Mouse (Mus musculus) T-helper 1 cell (primary cell): ENCODE data around the gene Rapsn.

Experiments used
- in situ Hi-C: fragments of 300-600 bp; cut with MboI, MseI; formaldehyde crosslinking; loops from one replicate; pipeline ENCODE4 v1.15.1; 2025; ENCODE audit warnings: high pct_unique_total_duplicates

The Rapsn gene

DNA sequence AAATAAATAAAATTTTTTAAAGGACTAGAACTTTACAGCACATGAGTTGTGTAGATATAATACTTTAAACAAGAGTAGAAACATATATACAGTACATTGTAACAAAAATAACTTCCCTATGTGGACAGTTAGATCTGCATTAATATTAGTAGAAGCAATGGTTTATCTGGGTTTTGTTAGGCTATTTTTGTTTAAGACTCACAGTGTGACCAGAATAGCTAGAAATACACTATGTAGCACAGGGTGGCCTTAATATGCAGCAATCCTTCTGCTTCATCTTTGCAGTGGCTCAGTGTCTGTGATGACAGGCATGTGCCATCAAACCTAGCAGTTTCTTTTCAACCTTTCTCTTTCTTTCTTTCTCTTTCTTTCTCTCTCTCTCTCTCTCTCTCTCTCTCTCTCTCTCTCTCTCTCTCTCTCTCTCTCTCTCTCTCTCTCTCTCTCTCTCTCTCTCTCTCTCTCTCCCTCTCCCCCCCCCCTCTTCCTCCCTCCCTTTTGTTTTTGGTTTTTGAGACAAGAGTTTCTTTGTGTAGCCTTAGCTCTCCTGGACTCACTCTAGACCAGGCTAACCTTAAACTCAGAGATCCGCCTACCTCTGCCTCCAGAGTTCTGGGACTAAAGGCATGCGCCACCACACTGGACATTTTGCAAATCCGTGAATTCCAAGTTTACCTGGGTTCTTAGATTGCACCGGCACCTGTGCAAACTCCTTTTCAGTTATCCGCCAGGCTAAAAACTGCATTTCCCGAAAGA is 17.9 kb downstream of the Rapsn start:
- in situ Hi-C loops, result no loop called here

DNA sequence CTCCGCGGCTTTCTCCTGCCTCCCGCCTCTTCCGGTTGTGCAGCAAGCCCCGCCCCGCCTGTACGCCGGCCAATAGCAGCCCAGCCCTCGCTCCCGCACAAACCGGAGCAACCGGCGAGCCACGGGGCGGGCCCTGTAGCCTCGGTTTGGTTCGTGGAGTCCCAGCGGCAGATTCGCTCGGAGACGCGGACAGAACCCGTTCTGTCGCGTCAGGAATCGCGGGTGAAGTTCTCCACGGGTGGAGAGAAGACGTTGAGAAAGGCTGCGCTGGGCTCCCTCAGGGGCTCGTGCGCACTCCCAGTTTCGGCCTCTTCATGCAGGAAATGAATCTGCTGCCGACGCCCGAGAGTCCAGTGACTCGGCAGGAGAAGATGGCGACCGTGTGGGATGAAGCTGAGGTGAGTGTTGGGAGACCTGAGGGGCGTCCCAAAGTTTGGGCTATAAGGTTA is 18.5 kb downstream of the Rapsn start, which contains the start of gene Psmc3:
TSS of gene Psmc3 (plus strand) at position 76 of the 449 bp plus-strand sequence.
- in situ Hi-C loops, result no loop called here

DNA sequence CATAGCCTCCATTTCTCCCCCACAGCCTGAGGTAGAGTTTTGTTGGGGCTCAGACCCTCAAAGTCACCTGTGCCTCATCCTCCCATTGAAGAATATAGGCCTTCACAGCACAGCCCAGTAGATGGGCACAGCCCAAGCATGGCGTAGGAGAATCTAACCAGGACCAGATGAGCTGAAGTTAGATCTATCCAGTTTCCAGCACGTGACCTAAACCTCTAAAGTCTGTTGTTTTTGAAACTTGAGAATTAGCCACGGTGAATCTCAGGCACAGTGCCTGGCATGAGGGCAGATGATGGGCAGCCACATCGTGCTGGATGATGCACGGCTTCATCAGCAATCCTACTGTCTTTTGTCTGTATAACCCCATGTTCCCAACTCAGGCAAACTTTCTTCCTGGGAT is 23.0 kb downstream of the Rapsn start:
- in situ Hi-C loops, result no loop called here

DNA sequence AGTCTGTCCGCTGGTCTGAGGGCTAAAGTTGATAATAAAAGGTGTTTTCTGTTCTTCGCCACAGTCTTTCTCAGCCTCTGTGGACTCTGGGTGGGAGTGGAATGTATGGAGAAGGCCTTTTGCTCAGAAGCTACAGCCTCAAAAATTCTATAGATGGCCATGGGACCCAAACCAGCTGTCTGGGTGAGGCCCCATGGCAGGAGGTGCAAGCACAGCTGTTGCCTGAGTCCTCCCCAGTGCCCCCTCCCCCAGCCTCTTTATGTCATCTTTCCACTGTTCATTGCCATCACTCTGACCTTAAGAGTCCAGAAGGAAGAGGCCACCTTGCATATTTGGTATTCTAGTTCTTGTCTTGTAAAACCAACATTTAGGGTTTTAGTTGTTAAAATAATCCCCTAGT is 24.0 kb downstream of the Rapsn start:
- in situ Hi-C loops, result no loop called here

DNA sequence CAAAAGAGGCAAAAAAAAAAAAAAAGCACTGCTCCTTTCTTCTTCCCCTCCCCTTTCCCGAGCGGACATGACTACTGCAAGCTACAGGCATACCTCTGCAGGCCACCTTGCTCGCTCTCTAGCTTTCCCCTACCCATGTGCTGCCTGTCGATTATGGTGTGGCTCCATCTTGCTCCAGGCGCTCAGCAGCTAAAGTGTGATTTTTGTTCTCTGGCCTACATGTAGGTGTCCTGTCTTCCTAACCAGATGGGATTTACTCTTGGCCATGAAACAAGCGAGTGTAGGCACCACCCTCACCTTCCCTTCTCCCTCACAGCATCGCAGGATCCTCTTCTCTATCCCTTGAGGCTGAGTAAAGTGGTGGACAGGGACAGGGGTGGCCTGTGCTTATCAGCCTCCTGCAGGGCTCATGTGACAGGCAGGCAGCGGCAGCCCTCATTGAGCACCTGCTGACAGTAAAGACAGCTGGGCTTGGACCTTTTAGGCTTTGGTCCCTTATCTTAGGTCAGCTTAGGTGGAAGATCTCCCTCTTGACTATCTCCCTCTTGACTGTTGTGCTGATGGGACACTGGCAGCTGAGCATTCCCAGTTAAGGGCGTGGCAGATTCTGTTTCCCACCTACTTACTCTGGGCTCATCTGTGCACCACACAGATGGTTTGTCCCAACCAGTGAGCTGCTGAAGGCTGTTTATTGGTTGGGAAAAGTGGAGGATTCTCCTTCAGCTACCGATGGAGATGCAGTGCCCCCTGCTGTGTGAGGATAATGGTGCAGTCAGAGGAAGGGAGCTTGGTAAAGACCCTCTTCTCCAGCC is 25.3 kb downstream of the Rapsn start:
- in situ Hi-C loops, result loop anchor here (5.0 kb wide), 1 partner anchor 37 kb away; no protein-coding TSS in a partner anchor

DNA sequence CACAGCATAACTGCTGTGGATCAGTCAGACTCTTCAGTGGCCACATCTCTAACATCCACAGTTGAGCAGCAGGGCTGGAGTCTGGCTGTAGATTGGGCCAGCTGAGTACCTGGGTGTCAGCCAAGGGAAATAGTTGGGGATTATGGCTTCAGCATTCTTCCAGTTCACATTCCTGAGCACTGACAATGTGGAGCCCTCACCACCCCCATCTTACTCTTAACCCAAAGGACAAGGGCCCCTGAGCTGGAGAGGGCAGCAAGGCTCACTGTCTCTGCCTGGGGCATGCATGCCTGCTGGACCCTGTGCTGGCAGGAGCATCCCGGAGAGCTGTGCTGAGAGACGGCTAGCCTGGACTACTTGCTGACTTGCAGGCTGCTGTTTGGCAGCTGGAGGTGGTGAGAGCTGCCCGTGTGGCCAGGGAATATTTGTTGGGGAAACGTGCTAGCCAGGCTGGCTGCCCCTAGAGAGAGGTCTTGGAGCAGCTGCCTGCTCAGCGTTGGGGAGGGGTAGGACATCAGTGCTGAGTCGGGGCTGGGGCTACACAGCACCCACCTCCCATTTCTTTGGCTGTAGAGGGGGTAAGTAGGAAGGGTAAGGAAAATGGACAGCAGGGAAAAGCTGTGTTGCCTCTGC is 26.5 kb downstream of the Rapsn start:
- in situ Hi-C loops, result loop anchor here (5.0 kb wide), 1 partner anchor 35 kb away; no protein-coding TSS in a partner anchor

DNA sequence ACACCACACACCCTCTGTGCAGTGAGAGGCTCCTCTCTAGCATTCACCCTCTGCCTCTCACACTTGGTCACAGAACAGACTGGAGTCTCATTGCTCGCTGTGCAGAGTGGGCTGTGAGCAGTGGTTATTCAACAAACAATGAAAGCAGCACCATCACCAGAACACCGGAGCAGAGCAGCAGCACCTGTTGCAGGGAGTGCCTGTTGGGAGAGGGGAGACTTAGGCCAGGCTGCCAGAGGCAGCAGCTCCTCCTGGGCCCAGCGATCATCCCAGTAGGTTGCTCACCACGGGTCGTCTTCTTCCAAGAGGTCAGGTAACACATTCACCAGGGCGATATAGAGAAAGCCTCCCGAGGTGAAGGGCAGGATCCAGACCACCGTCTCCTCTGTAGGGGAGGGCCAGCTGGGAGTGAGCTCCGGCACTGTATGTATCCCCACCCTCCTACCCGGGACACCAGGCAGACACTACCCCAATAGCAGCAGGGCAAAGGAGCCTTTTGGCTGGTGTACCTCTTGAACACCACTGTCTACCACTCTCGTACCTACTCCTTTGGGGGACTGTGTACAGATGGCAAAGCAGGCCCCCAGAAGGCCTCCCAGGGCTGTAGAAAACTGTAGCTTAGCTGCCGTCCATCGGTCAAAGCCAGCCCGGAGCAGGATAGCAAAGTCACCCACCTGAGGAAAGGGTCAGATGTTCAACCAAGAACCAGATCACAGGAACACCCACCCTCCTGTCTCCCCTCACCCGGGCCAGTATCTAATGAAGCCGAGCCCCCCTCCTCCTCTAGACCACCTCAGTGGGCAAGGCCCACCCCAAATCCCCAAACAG is 27.6 kb downstream of the Rapsn start:
- in situ Hi-C loops, result loop anchor here (5.0 kb wide), 1 partner anchor 34 kb away; no protein-coding TSS in a partner anchor

DNA sequence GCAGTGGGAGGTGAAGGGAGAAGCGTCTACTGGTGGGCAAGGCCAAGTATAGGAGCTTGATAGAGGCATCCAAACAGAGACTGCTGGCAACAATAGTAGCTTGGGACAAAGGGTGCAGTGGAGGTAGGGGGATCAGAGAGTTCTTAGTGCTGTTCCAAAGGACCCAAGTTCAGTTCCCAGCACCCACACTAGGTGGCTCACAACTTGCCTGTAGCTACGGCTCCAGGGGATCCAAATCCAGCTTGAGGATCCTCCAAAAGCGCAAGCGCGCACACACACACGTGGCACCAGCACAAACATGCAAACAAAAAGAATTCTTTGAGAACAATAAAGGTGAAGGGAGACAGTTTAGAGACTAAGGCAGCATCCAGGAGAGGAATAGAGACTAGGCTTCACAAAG is 28.8 kb downstream of the Rapsn start:
- in situ Hi-C loops, result loop anchor here (5.0 kb wide), 1 partner anchor 33 kb away; no protein-coding TSS in a partner anchor

DNA sequence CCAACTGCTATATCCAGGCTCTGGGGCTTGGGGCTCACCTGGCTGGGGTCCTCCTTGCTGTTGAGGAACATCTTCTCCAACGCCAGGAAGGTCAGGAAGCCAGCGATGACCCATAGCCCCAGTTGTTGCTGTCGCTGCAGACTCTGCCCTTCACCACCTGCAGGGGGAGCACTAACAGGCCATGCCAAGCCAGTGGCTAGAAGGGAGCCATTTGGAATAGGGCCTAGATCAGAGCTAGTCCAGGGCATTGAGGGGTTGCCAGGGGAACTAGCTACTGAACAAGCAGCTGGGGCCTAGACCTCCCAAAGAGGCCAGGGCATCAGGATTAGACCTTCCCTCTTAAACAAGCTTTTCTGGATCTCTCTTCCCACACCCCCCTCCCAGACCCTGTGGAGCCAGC is 30.1 kb downstream of the Rapsn start:
- in situ Hi-C loops, result no loop called here

DNA sequence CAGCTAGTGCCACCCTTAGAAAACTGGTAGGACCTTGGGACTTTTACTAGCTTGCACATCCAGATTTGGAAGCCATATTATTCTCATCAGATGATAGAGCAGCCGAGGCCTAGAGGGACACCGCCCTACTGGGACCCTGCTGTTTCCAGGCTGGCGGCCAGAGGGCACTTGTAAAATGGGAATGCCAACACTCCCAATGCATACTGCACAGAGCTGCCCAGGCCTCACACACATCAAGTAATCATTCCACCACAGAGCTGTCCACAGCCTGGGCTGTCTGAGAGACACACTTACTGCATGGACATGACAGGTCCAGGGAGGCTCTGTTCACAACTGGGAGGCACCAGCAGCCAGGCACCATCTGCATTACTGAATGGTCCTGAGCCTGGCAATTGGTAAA is 31.0 kb downstream of the Rapsn start:
- in situ Hi-C loops, result no loop called here

DNA sequence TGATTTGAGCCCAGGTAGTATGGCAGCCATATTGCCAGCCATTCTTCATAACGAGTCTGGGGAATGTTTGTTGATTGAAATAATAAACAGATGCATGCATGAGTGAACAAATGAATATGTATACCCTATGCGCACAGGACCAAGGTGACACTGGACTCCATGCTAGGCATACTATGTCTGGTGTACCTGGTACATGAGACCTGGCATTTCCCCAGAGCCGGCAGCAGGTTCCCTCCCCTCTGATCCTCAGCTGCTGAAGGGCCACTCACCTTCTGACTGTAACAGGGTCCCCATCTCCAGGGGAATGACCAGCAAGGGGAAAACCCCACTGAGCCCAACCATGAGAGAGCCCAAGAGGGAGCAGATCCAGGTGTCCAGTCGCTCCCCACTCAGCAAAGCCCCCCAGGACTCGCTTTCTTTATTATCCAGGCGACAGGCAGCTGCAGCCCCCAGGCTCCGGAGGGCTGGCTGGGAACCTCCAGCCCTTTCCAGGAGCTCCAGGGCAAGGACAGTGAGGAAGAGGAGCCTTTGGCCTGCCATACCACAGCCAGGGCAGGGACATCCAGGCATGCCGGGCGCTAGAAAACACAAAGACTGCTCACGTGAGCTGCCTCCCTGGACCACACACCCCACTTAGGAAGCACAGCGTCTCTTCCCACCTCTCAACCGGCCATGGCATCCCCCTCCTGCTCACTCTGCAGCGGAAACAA is 32.9 kb downstream of the Rapsn start:
- in situ Hi-C loops, result no loop called here

DNA sequence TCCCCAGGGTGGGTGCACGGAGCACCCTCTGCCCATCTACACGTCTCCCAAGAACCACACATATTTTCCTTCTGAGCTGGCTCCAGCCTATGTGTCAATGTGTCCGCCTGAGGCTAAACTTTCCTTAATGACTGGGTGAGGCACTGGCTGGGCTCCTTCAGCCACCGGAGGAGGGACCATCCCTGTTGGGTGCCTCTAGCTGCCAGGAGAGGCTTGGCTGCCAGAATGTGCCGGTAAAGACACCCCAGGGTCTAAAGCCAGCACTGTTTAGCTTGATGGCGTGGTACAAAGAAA is 33.4 kb downstream of the Rapsn start:
- in situ Hi-C loops, result no loop called here

DNA sequence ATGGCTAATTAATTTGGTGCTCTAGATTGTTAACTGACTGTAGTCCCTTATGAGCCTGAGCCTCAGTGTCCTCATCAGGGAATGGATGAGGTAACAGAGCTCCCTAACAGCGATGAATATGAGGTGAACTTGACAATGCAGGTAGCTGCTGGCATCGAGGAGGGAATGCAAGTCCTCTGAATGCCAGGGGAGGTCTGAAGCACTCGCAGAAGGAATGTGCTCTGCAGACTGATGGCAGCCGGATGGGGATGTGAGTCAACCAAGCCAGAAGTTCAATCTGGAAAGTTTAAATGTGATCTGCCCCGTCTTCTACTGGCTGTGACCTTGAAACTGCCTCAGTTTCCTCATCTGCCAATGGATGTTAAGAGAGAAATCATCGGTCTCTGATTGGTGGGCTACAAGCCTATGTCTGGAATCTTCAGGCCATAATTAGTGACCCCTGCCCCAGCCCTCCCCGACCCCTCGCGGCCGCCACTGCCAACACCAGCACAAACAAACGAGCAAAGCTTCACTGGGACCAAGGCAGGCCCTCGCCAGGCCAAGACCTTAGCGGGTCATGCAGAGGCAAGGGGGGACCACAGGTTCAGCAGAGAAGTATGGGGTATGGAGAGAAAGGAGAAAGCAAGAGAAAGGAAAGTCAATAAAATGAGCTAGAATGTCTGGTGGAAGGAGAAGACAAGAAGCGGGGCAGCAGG is 34.0 kb downstream of the Rapsn start:
- in situ Hi-C loops, result no loop called here

DNA sequence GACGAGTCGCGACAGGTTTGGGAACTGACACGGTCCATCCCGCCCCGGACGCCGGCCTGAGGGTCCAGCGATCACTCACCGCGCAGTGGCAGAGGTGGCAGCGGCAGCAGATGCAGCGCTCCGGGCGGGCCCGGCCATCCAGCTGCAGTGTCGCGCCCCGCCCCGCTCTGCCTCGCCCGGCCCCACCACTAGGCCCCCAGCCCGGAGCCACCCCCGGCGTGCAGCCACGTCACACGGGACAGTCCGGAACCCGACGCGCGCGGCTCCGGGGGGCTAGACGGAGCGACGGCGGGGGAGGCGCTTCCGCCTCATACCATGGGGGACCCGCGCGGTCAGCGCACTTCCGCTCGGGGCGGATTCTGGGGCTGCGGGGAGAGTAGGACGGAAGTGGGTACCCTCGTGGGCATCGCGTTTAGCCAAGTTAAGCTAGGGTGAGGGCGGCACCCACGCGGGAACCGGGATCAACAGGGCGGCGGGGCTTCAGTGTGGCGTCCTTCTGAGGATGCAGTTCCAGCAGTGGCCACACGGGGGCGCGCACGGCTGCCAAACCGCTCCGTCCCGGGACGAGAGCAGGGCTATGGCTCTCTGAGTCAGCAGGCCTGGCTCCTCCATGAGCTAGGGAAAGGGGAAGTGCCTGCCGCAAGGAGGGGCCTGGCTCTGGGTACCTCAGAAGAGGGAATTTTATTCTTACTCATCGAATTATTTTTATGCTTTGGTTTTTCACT is 34.8 kb downstream of the Rapsn start, which contains the start of gene Slc39a13:
TSS of gene Slc39a13 (minus strand) at position 342 of the 725 bp plus-strand sequence.
- in situ Hi-C loops, result no loop called here

DNA sequence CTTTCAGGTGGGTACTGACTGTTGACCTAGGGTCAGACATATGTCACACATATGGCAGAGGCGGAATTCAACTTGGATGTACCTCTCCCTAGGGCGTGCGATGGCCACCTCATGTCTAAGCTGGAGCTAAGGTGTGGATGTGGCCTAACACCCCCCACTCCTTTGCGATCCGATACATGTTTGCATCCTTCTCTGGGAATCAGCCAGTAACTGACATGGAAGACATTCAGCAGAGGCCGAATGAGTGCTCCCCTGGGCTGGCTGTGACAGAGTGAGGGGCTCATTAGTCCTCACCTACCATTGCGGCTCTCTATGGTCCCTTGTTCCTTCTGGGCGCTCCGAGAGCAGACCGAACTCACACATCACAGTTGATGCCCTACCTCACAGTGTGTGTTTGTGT is 35.6 kb downstream of the Rapsn start:
- in situ Hi-C loops, result no loop called here

DNA sequence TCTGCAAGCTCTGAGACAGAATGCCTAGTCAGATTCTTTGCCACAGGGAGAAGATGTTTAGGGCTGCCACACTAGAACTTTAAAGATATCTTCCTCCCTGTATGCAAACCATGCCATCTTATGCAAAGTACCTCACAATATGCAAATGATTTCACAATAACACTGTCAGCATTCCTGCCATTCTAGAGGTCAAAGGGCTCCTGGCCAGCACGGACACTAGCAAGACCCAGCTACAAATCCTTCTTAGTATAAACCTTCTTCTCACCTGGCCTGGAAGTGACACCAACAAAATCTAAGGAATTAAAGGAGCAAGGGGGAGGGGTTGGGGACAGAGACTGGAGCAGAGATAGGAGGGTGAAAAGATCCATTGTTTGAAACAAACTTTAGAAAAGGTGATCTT is 36.7 kb downstream of the Rapsn start:
- in situ Hi-C loops, result no loop called here

DNA sequence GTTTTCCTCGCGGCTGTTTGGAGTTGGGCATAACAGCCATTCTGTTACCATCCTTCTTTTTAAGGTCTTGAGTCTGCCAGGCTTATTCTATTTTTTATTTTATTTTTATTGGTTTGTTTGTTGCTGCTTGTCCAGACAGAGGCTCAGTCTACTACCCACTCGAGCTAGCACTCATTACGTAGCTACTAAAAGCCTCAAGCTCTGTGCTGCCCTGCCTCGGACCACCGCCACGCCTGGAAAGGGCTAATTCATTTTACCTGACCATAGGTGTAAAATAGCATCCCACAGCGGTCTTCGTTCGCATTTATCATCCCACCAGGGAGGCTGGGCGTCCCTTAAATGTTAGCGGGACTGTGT is 42.5 kb downstream of the Rapsn start:
- in situ Hi-C loops, result loop anchor here (5.0 kb wide), 1 partner anchor 619 kb away; no protein-coding TSS in a partner anchor

DNA sequence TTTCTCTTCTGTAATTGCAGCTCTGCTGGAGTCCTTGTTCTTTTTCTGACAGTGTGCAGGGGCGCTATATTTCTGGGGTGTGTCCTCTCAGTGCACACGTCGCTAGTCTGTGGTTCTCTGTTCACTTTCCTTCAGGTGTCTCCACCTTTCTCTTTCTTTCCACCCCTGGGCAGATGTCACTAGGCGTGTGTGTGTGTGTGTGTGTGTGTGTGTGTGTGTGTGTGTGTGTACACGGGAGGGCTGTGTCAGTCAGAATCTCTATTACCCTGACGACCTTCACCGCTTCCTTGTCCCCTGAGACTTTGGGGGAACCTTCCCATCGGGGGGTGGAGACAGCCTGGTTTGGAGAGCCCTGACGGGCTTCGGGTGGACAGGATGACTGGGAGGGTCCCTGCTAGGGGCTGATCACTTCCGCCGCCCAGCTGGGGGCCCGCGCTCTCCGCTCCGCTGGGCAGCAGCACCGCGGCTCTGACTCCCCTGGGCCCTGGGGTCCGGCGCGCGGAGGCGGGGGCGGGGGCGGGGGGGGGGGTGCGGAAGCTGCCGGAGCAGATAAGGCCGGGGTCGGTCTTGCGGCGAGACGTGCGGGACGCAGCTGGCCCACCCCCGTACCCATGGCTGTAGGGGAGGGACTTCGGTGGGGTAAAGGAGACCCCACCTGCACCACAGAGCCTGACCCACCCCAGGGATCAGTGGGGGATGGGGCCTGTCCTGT is 43.0 kb downstream of the Rapsn start:
- in situ Hi-C loops, result loop anchor here (5.0 kb wide), 1 partner anchor 619 kb away; no protein-coding TSS in a partner anchor

DNA sequence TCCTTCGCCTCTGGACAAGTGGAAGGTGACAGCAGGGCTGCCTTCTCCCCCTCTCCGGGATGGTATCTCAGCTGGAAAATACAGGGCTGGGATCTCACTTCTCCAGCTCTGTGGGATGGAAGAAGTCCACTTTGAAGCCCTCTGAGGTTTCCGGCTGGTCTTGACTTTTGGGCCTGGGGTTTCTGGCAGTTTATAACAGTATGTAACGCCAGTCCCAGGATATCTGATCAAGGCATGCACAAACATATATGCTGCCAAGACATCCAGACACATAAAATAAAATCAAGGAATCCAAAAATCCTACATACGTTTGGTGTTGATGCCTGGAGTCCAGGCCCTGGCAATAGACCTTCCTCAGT is 43.6 kb downstream of the Rapsn start:
- in situ Hi-C loops, result loop anchor here (5.0 kb wide), 1 partner anchor 618 kb away; no protein-coding TSS in a partner anchor
